Mouse (Mus musculus) C2C12 (cell line): Measurements from ENCODE around the gene Coq8a.

ENCODE experiments used
- CEBPB ChIP-seq: IDR thresholded peaks from one replicate; pipeline ENCODE4 v1.6.1; 2011; ENCODE audit warnings: low read depth, mild to moderate bottlenecking, control low read depth, moderate library complexity
- CTCF ChIP-seq: IDR thresholded peaks from one replicate; pipeline ENCODE4 v1.5.1; 2011; ENCODE audit not compliant: control insufficient read depth, insufficient read depth, insufficient read length
- FOSL1 ChIP-seq: IDR thresholded peaks from one replicate; pipeline ENCODE4 v1.8.0; 2011; ENCODE audit warnings: mild to moderate bottlenecking, low read length; ENCODE audit not compliant: poor library complexity, insufficient read depth, severe bottlenecking
- MAX ChIP-seq: IDR thresholded peaks from one replicate; pipeline ENCODE4 v1.6.1; 2011; ENCODE audit warnings: mild to moderate bottlenecking, control low read depth
- MYOD1 ChIP-seq: IDR thresholded peaks from one replicate; pipeline ENCODE4 v1.6.1; 2011; ENCODE audit warnings: low read depth; ENCODE audit not compliant: control insufficient read depth, insufficient read length
- MYOG ChIP-seq: IDR thresholded peaks from one replicate; pipeline ENCODE4 v1.6.1; 2011; ENCODE audit not compliant: control insufficient read depth, insufficient read length; ENCODE audit errors: extremely low read depth
- USF1 ChIP-seq: IDR thresholded peaks from one replicate; pipeline ENCODE4 v1.6.1; 2011; ENCODE audit warnings: low read depth, mild to moderate bottlenecking, control low read depth, moderate library complexity

DNA sequence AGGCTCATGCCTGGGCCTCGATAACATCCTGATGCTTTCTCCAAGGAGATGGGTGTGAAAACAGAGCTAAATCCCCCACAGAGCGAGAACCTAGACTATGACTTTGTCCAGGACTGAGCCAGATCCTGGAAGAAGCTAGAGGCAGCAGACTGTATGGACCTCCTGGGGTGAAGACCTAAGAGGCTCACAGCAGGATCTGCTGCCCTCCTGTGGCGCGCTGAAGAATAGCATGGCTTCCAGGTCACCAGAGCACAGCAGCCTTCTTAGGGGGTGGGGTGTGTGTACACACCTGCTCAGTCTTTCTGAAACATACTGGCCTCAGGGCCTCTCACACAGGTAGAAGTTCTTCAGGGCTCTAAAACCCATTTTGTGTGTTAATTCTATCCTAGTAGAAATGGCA is 15.6 kb upstream of the Coq8a start:
- TF ChIP-seq MAX: no peak
- TF ChIP-seq CEBPB: no peak
- no peak for TF ChIP-seq MYOD1
- peak; percentile 93 for TF ChIP-seq CTCF
- TF ChIP-seq USF1: no peak
- TF ChIP-seq MYOG: no peak
- TF ChIP-seq FOSL1: no peak
